Mouse (Mus musculus) B cell, adult 67 days (primary cell): Measurements from ENCODE around the gene S100b. TPM values are rescaled to one million over a fixed set of nuclear protein-coding genes. Genes with fewer than 3 reads are reported as not detected.

Experiments
- total RNA-seq, 2 experiments: library from RNA; stranded (reverse); gene quantifications; 4 replicates each; pipeline ENCODE4 v1.2.4; 2023

S100b gene
- not detected for total RNA-seq

GRCm38 (mm10) chr10:76253536-76253935, at the start of gene S100b:
Gene S100b, plus strand, starts transcription at chr10:76253853.

GRCm38 (mm10) chr10:76237341-76238225, 16.1 kb upstream of the S100b start, which contains the start of gene Prmt2:
Gene Prmt2, minus strand, starts transcription at chr10:76237865.

Other genes starting within 250 kb of the S100b start
- 10 to 100 TPM; 18.5 to 20.8 TPM for gene Zfp280b, start 221.2 kb upstream of the S100b start, total RNA-seq
- gene Slc5a4b, start 142.9 kb upstream of the S100b start, total RNA-seq = under 1 TPM in 1 of 2 experiments, not detected in 1; 0.17 TPM
- not detected for gene Slc5a4a, start 106.4 kb upstream of the S100b start, total RNA-seq
- gene Prmt2, start 16.0 kb upstream of the S100b start, total RNA-seq = 10 to 100 TPM; 11.1 to 13.6 TPM
- 1 to 10 TPM; 7.3 to 9.0 TPM for gene Dip2a, start 91.4 kb downstream of the S100b start, total RNA-seq
- gene AC141477.1, start 186.6 kb downstream of the S100b start, total RNA-seq = 10 to 100 TPM; 14.2 to 26.8 TPM
- 10 to 100 TPM; 63.0 to 63.8 TPM for gene Pcnt, start 188.9 kb downstream of the S100b start, total RNA-seq
- gene 2610028H24Rik, start 195.2 kb downstream of the S100b start, total RNA-seq = not detected
- 10 to 100 TPM; 71.0 to 71.1 TPM for gene Mcm3ap, start 215.1 kb downstream of the S100b start, total RNA-seq
- gene Ybey, start 215.3 kb downstream of the S100b start, total RNA-seq = 1 to 10 TPM; 1.8 to 2.0 TPM